9 mouse cellular contexts compared by ENCODE assay signal in genomic region chr8:118237150-118237620, GRCm38 (mm10). TPM values are rescaled to one million over a fixed set of nuclear protein-coding genes. Genes with fewer than 3 reads are reported as not detected.
DNase-seq lines count a peak whose midpoint lies in the region; ATAC-seq and TF ChIP-seq lines count a peak whose summit lies in the region.
"Had no signal": no experiment of that assay in that cellular context is flagged by ENCODE, and none has a peak within 500 bp of the region (broad histone marks: within the 10 kb centered on the region; RNA-seq: fewer than 3 reads in every experiment).

No protein-coding gene starts in this region.

- no peak overlapping the region for H3K4me3 ChIP-seq in heart, embryonic 16.5 days (ENCODE audit: low read length)

- no peaks in the 10 kb centered on the region for H3K9me3 ChIP-seq in heart, embryonic 16.5 days (replicated peaks; ENCODE audit: control insufficient read depth, low read length)

- TF ChIP-seq CTCF in brain, embryonic 14.5 days (IDR thresholded peaks at IDR 0.05; ENCODE audit: borderline replicate concordance, extremely low read depth, insufficient read depth, insufficient read length) = peak; percentile 51; the same call in 1 of the 2 replicates

- no peak for TF ChIP-seq POLR2A in brain, embryonic 14.5 days (IDR thresholded peaks at IDR 0.05; ENCODE audit: borderline replicate concordance, extremely low read depth, insufficient read depth, insufficient read length, poor library complexity, severe bottlenecking)

- no peak overlapping the region for H3K4me2 ChIP-seq in heart, embryonic 16.5 days (ENCODE audit: low read depth, low read length)

- H3K4me1 ChIP-seq in heart, embryonic 16.5 days (ENCODE audit: control insufficient read depth, insufficient read depth, low read length) = peaks cover 5% of the 10 kb centered on the region

- no peaks in the 10 kb centered on the region for H3K27me3 ChIP-seq in heart, embryonic 16.5 days (ENCODE audit: control insufficient read depth, insufficient read depth, low read length)

- 48% methylated on average over 11 of the region's 11 CpGs for WGBS in heart, embryonic 16.5 days

- H3K9ac ChIP-seq in heart, embryonic 16.5 days (ENCODE audit: low read length) = no peak overlapping the region

- no peak overlapping the region for H3K27ac ChIP-seq in heart, embryonic 16.5 days (ENCODE audit: low read length)

- peak; percentile 10 for DNase-seq in kidney, postnatal 10 days
- no peak for DNase-seq in kidney, adult 18-20 months
- DNase-seq in brain, embryonic 14.5 days (ENCODE audit: low read depth) = peak; percentile 68
- peak; percentile 61 for DNase-seq in left cerebral cortex, postnatal 4 days
- no peak for DNase-seq in T-cell, adult 2 months (ENCODE audit: low spot score)

- ATAC-seq in heart, embryonic 16.5 days (replicated peaks; ENCODE audit: extremely low read depth, insufficient read depth, low FRiP score) = peak; percentile 49; the same call in 1 of the 2 replicates
- no peak for ATAC-seq in activated CD4-positive, CD25-positive, alpha-beta regulatory T cell, adult 4 months
- ATAC-seq in monocyte, adult 5-6 weeks (replicated peaks; ENCODE audit: insufficient number of reproducible peaks, low FRiP score, low TSS enrichment, poor library complexity, severe bottlenecking) = no peak

- intact Hi-C loops in left cerebral cortex, postnatal 4 days (cut with DNase I) = no loop called here

- H3K36me3 ChIP-seq in heart, embryonic 16.5 days (ENCODE audit: control insufficient read depth, insufficient read depth) = no peaks in the 10 kb centered on the region

RNA-seq across cellular contexts. Expression of gene Cdh13, which starts 46.3 kb away (rescaled TPM):
- 34.4 and 58.5 TPM in 2 replicates for polyA plus RNA-seq in brain, embryonic 14.5 days (2012; rRNA removed)
- polyA plus RNA-seq in heart, embryonic 16.5 days (2015; fragmentation: Nextera tagmentation; extraction: Ambion mirVana) = 61.6 and 67.7 TPM in 2 replicates
- 100 to 1,000 TPM; 173 to 179 TPM for total RNA-seq in left cerebral cortex, postnatal 4 days (2021)
- under 1 TPM; 0.15 to 0.34 TPM for polyA plus RNA-seq in activated CD4-positive, CD25-positive, alpha-beta regulatory T cell, adult 4 months (2017; shearing (Covaris generic))
- total RNA-seq in monocyte, adult 5-6 weeks (2017) = not detected in 3 replicates
- total RNA-seq: hematopoietic stem cell, adult 5-6 weeks had no signal

Comparison
In these comparisons a context has a peak if more than half of its experiments do, and no peak if none do; other contexts are left out.
1. DNase-seq: peak in kidney, postnatal 10 days (single experiment), brain, embryonic 14.5 days (single experiment) and left cerebral cortex, postnatal 4 days (single experiment); none in kidney, adult 18-20 months (single experiment) and T-cell, adult 2 months (single experiment).
2. RNA of gene Cdh13, which starts 46.3 kb away (polyA plus RNA-seq): 61.6 to 67.7 TPM in heart, embryonic 16.5 days and 34.4 to 58.5 TPM in brain, embryonic 14.5 days; 0.15 to 0.34 TPM in activated CD4-positive, CD25-positive, alpha-beta regulatory T cell, adult 4 months; every median in the first group is over 10 times any median in the second.